22 mouse cellular contexts compared by ENCODE assay signal in genomic region chr13:113713844-113714243, GRCm38 (mm10). TPM values are rescaled to one million over a fixed set of nuclear protein-coding genes. Genes with fewer than 3 reads are reported as not detected.
DNase-seq lines count a peak whose midpoint lies in the region; ATAC-seq and TF ChIP-seq lines count a peak whose summit lies in the region.
"Had no signal": no experiment of that assay in that cellular context is flagged by ENCODE, and none has a peak within 500 bp of the region (broad histone marks: within the 10 kb centered on the region; RNA-seq: fewer than 3 reads in every experiment).

No protein-coding gene starts in this region.

- peak; percentile 44; the same call in 1 of the 2 replicates for ATAC-seq in forebrain, embryonic 14.5 days
- no peak for ATAC-seq in forebrain, embryonic 12.5 days (ENCODE audit: low FRiP score)
- ATAC-seq in forebrain, embryonic 16.5 days = peak; percentile 49; the same call in 1 of the 2 replicates
- ATAC-seq in embryonic facial prominence, embryonic 14.5 days (ENCODE audit: low read depth) = no peak
- ATAC-seq: forebrain, embryonic 13.5 days had no signal

- H3K36me3 ChIP-seq in forebrain, embryonic 14.5 days (ENCODE audit: control insufficient read depth, insufficient read depth, low read length) = no peaks in the 10 kb centered on the region
- no peaks in the 10 kb centered on the region for H3K36me3 ChIP-seq in forebrain, embryonic 12.5 days (replicated peaks)
- no peaks in the 10 kb centered on the region for H3K36me3 ChIP-seq in forebrain, embryonic 16.5 days (ENCODE audit: control insufficient read depth, insufficient read depth)
- H3K36me3 ChIP-seq in forebrain, embryonic 10.5 days (replicated peaks) = no peaks in the 10 kb centered on the region
- H3K36me3 ChIP-seq in embryonic facial prominence, embryonic 14.5 days (ENCODE audit: control insufficient read depth, insufficient read depth, low read length) = no peaks in the 10 kb centered on the region
- H3K36me3 ChIP-seq: embryonic facial prominence, embryonic 12.5 days; embryonic facial prominence, embryonic 15.5 days had no signal

- DNase-seq in forebrain, embryonic 14.5 days (ENCODE audit: low spot score) = no peak
- DNase-seq in forebrain, embryonic 10.5 days (ENCODE audit: extremely low spot score, low spot score) = no peak
- peak; percentile 63 for DNase-seq in brain, embryonic 14.5 days (ENCODE audit: low read depth)
- peak; percentile 70 for DNase-seq in embryonic facial prominence, embryonic 14.5 days (ENCODE audit: low spot score)
- no peak for DNase-seq in left cerebral cortex, postnatal 10 days (ENCODE audit: extremely low spot score in 1 of 2, low spot score in 2 of 2)
- DNase-seq: adrenal gland, adult 2 months; adrenal gland, postnatal 10 days; adrenal gland, postnatal 25 days; cerebellum, adult 11-12 months; cerebellum, adult 2 months; cerebellum, adult 9-10 months; cerebellum, postnatal 10 days; cerebellum, postnatal 25 days had no signal

- no peak overlapping the region for H3K4me2 ChIP-seq in forebrain, embryonic 14.5 days (ENCODE audit: low read length)
- H3K4me2 ChIP-seq in forebrain, embryonic 12.5 days = no peak overlapping the region
- H3K4me2 ChIP-seq in forebrain, embryonic 16.5 days (ENCODE audit: low read length) = no peak overlapping the region
- no peak overlapping the region for H3K4me2 ChIP-seq in embryonic facial prominence, embryonic 14.5 days (ENCODE audit: low read depth, low read length)
- H3K4me2 ChIP-seq: embryonic facial prominence, embryonic 12.5 days; embryonic facial prominence, embryonic 15.5 days; forebrain, embryonic 13.5 days had no signal

- TF ChIP-seq POLR2A in brain, embryonic 14.5 days (IDR thresholded peaks at IDR 0.05; ENCODE audit: borderline replicate concordance, extremely low read depth, insufficient read depth, insufficient read length, poor library complexity, severe bottlenecking) = no peak

- no peak for TF ChIP-seq CTCF in brain, embryonic 14.5 days (IDR thresholded peaks at IDR 0.05; ENCODE audit: borderline replicate concordance, extremely low read depth, insufficient read depth, insufficient read length)

- WGBS in forebrain, embryonic 14.5 days = 46% methylated on average over 4 of the region's 4 CpGs
- 63% methylated on average over 4 of the region's 4 CpGs for WGBS in forebrain, embryonic 12.5 days
- WGBS in forebrain, embryonic 16.5 days = 43% methylated on average over 4 of the region's 4 CpGs
- WGBS in forebrain, embryonic 10.5 days = 59% methylated on average over 4 of the region's 4 CpGs
- 49% methylated on average over 4 of the region's 4 CpGs for WGBS in embryonic facial prominence, embryonic 14.5 days

- no peak overlapping the region for H3K4me3 ChIP-seq in forebrain, embryonic 14.5 days (ENCODE audit: low read depth, low read length)
- no peak overlapping the region for H3K4me3 ChIP-seq in forebrain, embryonic 12.5 days (replicated peaks)
- H3K4me3 ChIP-seq in forebrain, embryonic 16.5 days (replicated peaks; ENCODE audit: low read length) = no peak overlapping the region
- H3K4me3 ChIP-seq in forebrain, embryonic 10.5 days = no peak overlapping the region
- H3K4me3 ChIP-seq in embryonic facial prominence, embryonic 14.5 days (ENCODE audit: low read depth, low read length) = no peak overlapping the region
- H3K4me3 ChIP-seq: embryonic facial prominence, embryonic 12.5 days; embryonic facial prominence, embryonic 15.5 days; erythroblast, embryonic 14.5 days; forebrain, embryonic 13.5 days had no signal

- H3K9ac ChIP-seq in forebrain, embryonic 14.5 days (ENCODE audit: low read length) = no peak overlapping the region
- no peak overlapping the region for H3K9ac ChIP-seq in forebrain, embryonic 12.5 days
- no peak overlapping the region for H3K9ac ChIP-seq in forebrain, embryonic 16.5 days (replicated peaks; ENCODE audit: low read depth, low read length)
- no peak overlapping the region for H3K9ac ChIP-seq in embryonic facial prominence, embryonic 14.5 days (ENCODE audit: low read depth, low read length)
- H3K9ac ChIP-seq: embryonic facial prominence, embryonic 12.5 days; embryonic facial prominence, embryonic 15.5 days; forebrain, embryonic 13.5 days had no signal

- H3K27ac ChIP-seq in forebrain, embryonic 14.5 days (ENCODE audit: low read depth, low read length) = no peak overlapping the region
- H3K27ac ChIP-seq in forebrain, embryonic 12.5 days = no peak overlapping the region
- H3K27ac ChIP-seq in forebrain, embryonic 16.5 days (ENCODE audit: low read length) = no peak overlapping the region
- no peak overlapping the region for H3K27ac ChIP-seq in forebrain, embryonic 10.5 days
- H3K27ac ChIP-seq in embryonic facial prominence, embryonic 14.5 days (replicated peaks; ENCODE audit: low read depth, low read length) = no peak overlapping the region
- H3K27ac ChIP-seq: embryonic facial prominence, embryonic 12.5 days; embryonic facial prominence, embryonic 15.5 days; forebrain, embryonic 13.5 days had no signal

- H3K27me3 ChIP-seq in forebrain, embryonic 14.5 days (replicated peaks; ENCODE audit: control insufficient read depth, insufficient read depth, low read length) = no peaks in the 10 kb centered on the region
- no peaks in the 10 kb centered on the region for H3K27me3 ChIP-seq in forebrain, embryonic 12.5 days
- H3K27me3 ChIP-seq in forebrain, embryonic 16.5 days (replicated peaks; ENCODE audit: control insufficient read depth, insufficient read depth, low read length) = no peaks in the 10 kb centered on the region
- no peaks in the 10 kb centered on the region for H3K27me3 ChIP-seq in forebrain, embryonic 10.5 days (ENCODE audit: poor library complexity, severe bottlenecking)
- H3K27me3 ChIP-seq in embryonic facial prominence, embryonic 14.5 days (replicated peaks; ENCODE audit: control insufficient read depth, insufficient read depth, low read length) = no peaks in the 10 kb centered on the region; the same call in 1 of the 2 replicates
- H3K27me3 ChIP-seq: embryonic facial prominence, embryonic 12.5 days; embryonic facial prominence, embryonic 15.5 days; forebrain, embryonic 13.5 days had no signal

- H3K4me1 ChIP-seq in forebrain, embryonic 14.5 days (ENCODE audit: control insufficient read depth, insufficient read depth, low read length) = no peaks in the 10 kb centered on the region
- no peaks in the 10 kb centered on the region for H3K4me1 ChIP-seq in forebrain, embryonic 12.5 days
- H3K4me1 ChIP-seq in forebrain, embryonic 16.5 days (replicated peaks; ENCODE audit: control insufficient read depth, insufficient read depth, low read length) = no peaks in the 10 kb centered on the region
- peaks cover 9% of the 10 kb centered on the region for H3K4me1 ChIP-seq in forebrain, embryonic 10.5 days
- H3K4me1 ChIP-seq in embryonic facial prominence, embryonic 14.5 days (ENCODE audit: control insufficient read depth, insufficient read depth, low read length) = peaks cover 7% of the 10 kb centered on the region; the same call in 1 of the 2 replicates
- H3K4me1 ChIP-seq: embryonic facial prominence, embryonic 12.5 days; embryonic facial prominence, embryonic 15.5 days had no signal

- H3K9me3 ChIP-seq in forebrain, embryonic 14.5 days (replicated peaks; ENCODE audit: control insufficient read depth, low read length) = no peaks in the 10 kb centered on the region
- H3K9me3 ChIP-seq in forebrain, embryonic 12.5 days = 0 out of 2 replicates have a peak, but pooled peaks cover 5% of the 10 kb centered on the region
- no peaks in the 10 kb centered on the region for H3K9me3 ChIP-seq in forebrain, embryonic 16.5 days (ENCODE audit: control insufficient read depth, low read length)
- 0 out of 2 replicates have a peak, but pooled peaks cover 7% of the 10 kb centered on the region for H3K9me3 ChIP-seq in forebrain, embryonic 10.5 days
- H3K9me3 ChIP-seq in embryonic facial prominence, embryonic 14.5 days (ENCODE audit: control insufficient read depth, low read length) = no peaks in the 10 kb centered on the region
- H3K9me3 ChIP-seq: embryonic facial prominence, embryonic 15.5 days had no signal

- intact Hi-C loops in left cerebral cortex, postnatal 10 days (cut with DNase I) = no loop called here

RNA-seq across cellular contexts. Expression of gene Hspb3, which starts 50.4 kb away (rescaled TPM):
- 1.1 TPM in 1 of 2 replicates, not detected in the other for polyA plus RNA-seq in forebrain, embryonic 14.5 days (2014; fragmentation: Nextera tagmentation; extraction: Ambion mirVana)
- 0.42 TPM in 1 of 2 replicates, not detected in the other for polyA plus RNA-seq in forebrain, embryonic 12.5 days (2016; fragmentation: Nextera tagmentation; extraction: Ambion mirVana)
- polyA plus RNA-seq in forebrain, embryonic 16.5 days (2015; fragmentation: Nextera tagmentation; extraction: Ambion mirVana) = 1.1 and 1.4 TPM in 2 replicates
- not detected in 2 replicates for polyA plus RNA-seq in forebrain, embryonic 10.5 days (2016; fragmentation: Nextera tagmentation; extraction: Ambion mirVana)
- 0.11 and 0.44 TPM in 2 replicates for polyA plus RNA-seq in brain, embryonic 14.5 days (2012; rRNA removed)
- 20.2 and 29.3 TPM in 2 replicates for polyA plus RNA-seq in embryonic facial prominence, embryonic 14.5 days (2014; fragmentation: Nextera tagmentation; extraction: Ambion mirVana)
- total RNA-seq in left cerebral cortex, postnatal 10 days (2021) = 1 to 10 TPM; 9.0 to 9.7 TPM
- total RNA-seq: adrenal gland, adult 2 months; adrenal gland, postnatal 25 days; ES-E14; MEL had no signal
- polyA plus RNA-seq: adrenal gland, adult 2 months; C2C12; erythroblast, embryonic 14.5 days; forebrain, embryonic 13.5 days had no signal

Comparison
In these comparisons a context has a peak if more than half of its experiments do, and no peak if none do; other contexts are left out.
1. ATAC-seq: peak in forebrain, embryonic 14.5 days (single experiment) and forebrain, embryonic 16.5 days (single experiment); none in forebrain, embryonic 12.5 days (single experiment) and embryonic facial prominence, embryonic 14.5 days (single experiment).
2. DNase-seq: peak in brain, embryonic 14.5 days (single experiment) and embryonic facial prominence, embryonic 14.5 days (single experiment); none in forebrain, embryonic 14.5 days (single experiment), forebrain, embryonic 10.5 days (single experiment) and left cerebral cortex, postnatal 10 days (0 of 2).